Mouse (Mus musculus) liver, embryonic 15.5 days (tissue): Measurements from ENCODE around the gene Trmt1. TPM values are rescaled to one million over a fixed set of nuclear protein-coding genes. Genes with fewer than 3 reads are reported as not detected.

Source experiments
- ATAC-seq: fragments of 200-750 bp; cut with Nextera tagmentation; 2 replicates; pipeline ENCODE4 v1.8.0; 2017; ENCODE audit warnings: moderate number of reproducible peaks, mild to moderate bottlenecking, moderate library complexity; ENCODE audit not compliant: insufficient read depth
- H3K27ac ChIP-seq: fragments of 300-500 bp; sonication (generic); replicated peaks from 2 replicates; pipeline ENCODE4 v1.5.1; 2015; ENCODE audit warnings: mild to moderate bottlenecking, inconsistent platforms
- H3K27me3 ChIP-seq: fragments of 300-500 bp; sonication (generic); 2 replicates; pipeline ENCODE4 v1.6.1; 2015; ENCODE audit warnings: mild to moderate bottlenecking, inconsistent platforms
- H3K36me3 ChIP-seq: fragments of 300-500 bp; sonication (generic); replicated peaks from 2 replicates; pipeline ENCODE4 v1.6.1; 2015; ENCODE audit warnings: moderate library complexity, mild to moderate bottlenecking, inconsistent platforms
- H3K4me1 ChIP-seq: fragments of 300-500 bp; sonication (generic); replicated peaks from 2 replicates; pipeline ENCODE4 v1.6.1; 2015; ENCODE audit warnings: inconsistent platforms
- H3K4me2 ChIP-seq: fragments of 300-500 bp; sonication (generic); 2 replicates; pipeline ENCODE4 v1.6.1; 2015; ENCODE audit warnings: moderate library complexity, mild to moderate bottlenecking, inconsistent platforms
- H3K4me3 ChIP-seq: fragments of 300-500 bp; sonication (generic); replicated peaks from 2 replicates; pipeline ENCODE4 v1.5.1; 2015; ENCODE audit warnings: mild to moderate bottlenecking, inconsistent platforms
- H3K9ac ChIP-seq: fragments of 300-500 bp; sonication (generic); 2 replicates; pipeline ENCODE4 v1.6.1; 2015; ENCODE audit warnings: moderate library complexity, mild to moderate bottlenecking, inconsistent platforms
- H3K9me3 ChIP-seq: fragments of 300-500 bp; sonication (generic); replicated peaks from 2 replicates; pipeline ENCODE4 v1.6.1; 2016; ENCODE audit warnings: inconsistent platforms
- WGBS: fragments of 180-500 bp; shearing (Covaris S2); methylation state at CpG from one replicate; pipeline ENCODE4 v1.1.7; 2015; ENCODE audit warnings: mixed read lengths; ENCODE audit not compliant: insufficient replicate concordance; 5-methylcytosine and 5-hydroxymethylcytosine counted together
- polyA plus RNA-seq: library from polyadenylated mRNA; unstranded; fragments of >200 nt; fragmentation: Nextera tagmentation; extraction: Ambion mirVana; gene quantifications from 2 replicates; pipeline ENCODE4 v1.2.1, GENCODE M21; 2015

Gene Trmt1
- 27.9 and 36.1 TPM in 2 replicates for polyA plus RNA-seq

- Histone ChIP-seq H3K36me3 (peaks cover 35% of the 10 kb centered on the region), H3K9ac (peak within 1 kb of the TSS; percentile 98), H3K4me1 (peaks cover 74% of the 10 kb centered on the region), H3K27ac (peak within 1 kb of the TSS; percentile 93), H3K4me2 (peak within 1 kb of the TSS; percentile 91), H3K4me3 (peak within 1 kb of the TSS; percentile 98), H3K27me3 (no peaks in the 10 kb centered on the region), H3K9me3 (no peaks in the 10 kb centered on the region)
- ATAC-seq: 0 out of 2 replicates have a peak, but pooled peaks have one; percentile 4
- 5% methylated on average over 20 of the region's 20 CpGs for WGBS
Measured at GRCm38 (mm10) chr8:84686191-84687002, at the start of gene Trmt1. TSS of gene Trmt1 (plus strand) at chr8:84686307.

- Histone ChIP-seq H3K36me3 (no peaks in the 10 kb centered on the region), H3K9ac (peak overlapping the region; percentile 66; the same call in 1 of the 2 replicates), H3K4me2 (peak overlapping the region; percentile 93), H3K4me1 (peaks cover 21% of the 10 kb centered on the region), H3K27ac (no peak overlapping the region), H3K4me3 (peak overlapping the region; percentile 72), H3K27me3 (peaks cover 35% of the 10 kb centered on the region), H3K9me3 (no peaks in the 10 kb centered on the region)
- 32% methylated on average over 8 of the region's 8 CpGs for WGBS
- no peak for ATAC-seq
Measured at GRCm38 (mm10) chr8:84637946-84638554, 48.1 kb upstream of the Trmt1 start.

GRCm38 (mm10) chr8:84638555-84639161 lies 47.4 kb upstream of the Trmt1 start:
- Histone ChIP-seq H3K27me3 (peaks cover 30% of the 10 kb centered on the region), H3K4me1 (peaks cover 21% of the 10 kb centered on the region), H3K27ac (peak overlapping the region; percentile 59; the same call in 1 of the 2 replicates), H3K4me2 (peak overlapping the region; percentile 93), H3K36me3 (no peaks in the 10 kb centered on the region), H3K9me3 (no peaks in the 10 kb centered on the region), H3K9ac (peak overlapping the region; percentile 66; the same call in 1 of the 2 replicates), H3K4me3 (peak overlapping the region; percentile 72)
- ATAC-seq: no peak; the same call in 1 of the 2 replicates
- WGBS: under 1% methylated on average over 49 of the region's 52 CpGs

- peak overlapping the region; percentile 65; the same call in 1 of the 2 replicates for H3K27ac ChIP-seq
- H3K4me3 ChIP-seq: peak overlapping the region; percentile 72
- no peaks in the 10 kb centered on the region for H3K36me3 ChIP-seq
- ATAC-seq: peak; percentile 99
- no peaks in the 10 kb centered on the region for H3K9me3 ChIP-seq
- H3K4me1 ChIP-seq: peaks cover 21% of the 10 kb centered on the region
- H3K4me2 ChIP-seq: peak overlapping the region; percentile 93
- WGBS: under 1% methylated on average over 106 of the region's 106 CpGs
- peak overlapping the region; percentile 66 for H3K9ac ChIP-seq
- H3K27me3 ChIP-seq: peaks cover 30% of the 10 kb centered on the region
Measured at GRCm38 (mm10) chr8:84639162-84640009, 46.7 kb upstream of the Trmt1 start.

GRCm38 (mm10) chr8:84640010-84640588 lies 46.0 kb upstream of the Trmt1 start:
- H3K4me3 ChIP-seq: peak overlapping the region; percentile 72
- peaks cover 30% of the 10 kb centered on the region for H3K27me3 ChIP-seq
- H3K9me3 ChIP-seq: no peaks in the 10 kb centered on the region
- H3K9ac ChIP-seq: peak overlapping the region; percentile 41
- peaks cover 21% of the 10 kb centered on the region for H3K4me1 ChIP-seq
- peak overlapping the region; percentile 93 for H3K4me2 ChIP-seq
- no peak for ATAC-seq
- H3K36me3 ChIP-seq: no peaks in the 10 kb centered on the region
- H3K27ac ChIP-seq: 0 out of 2 replicates have a peak overlapping the region, but pooled peaks have one; percentile 65
- WGBS: 33% methylated on average over 9 of the region's 9 CpGs

- 0 out of 2 replicates have a peak overlapping the region, but pooled peaks have one; percentile 93 for H3K4me2 ChIP-seq
- H3K9ac ChIP-seq: no peak overlapping the region
- H3K4me1 ChIP-seq: peaks cover 21% of the 10 kb centered on the region
- 69% methylated on average over 6 of the region's 7 CpGs for WGBS
- H3K27me3 ChIP-seq: peaks cover 28% of the 10 kb centered on the region
- no peak overlapping the region for H3K27ac ChIP-seq
- H3K9me3 ChIP-seq: no peaks in the 10 kb centered on the region
- 0 out of 2 replicates have a peak overlapping the region, but pooled peaks have one; percentile 72 for H3K4me3 ChIP-seq
- no peaks in the 10 kb centered on the region for H3K36me3 ChIP-seq
- ATAC-seq: no peak
Measured at GRCm38 (mm10) chr8:84640617-84641294, 45.4 kb upstream of the Trmt1 start.

- 15% methylated on average over 1 of the region's 1 CpGs for WGBS
- Histone ChIP-seq H3K9ac (no peak overlapping the region), H3K4me2 (no peak overlapping the region), H3K27me3 (peaks cover 18% of the 10 kb centered on the region), H3K27ac (no peak overlapping the region), H3K4me3 (no peak overlapping the region), H3K9me3 (no peaks in the 10 kb centered on the region), H3K36me3 (no peaks in the 10 kb centered on the region), H3K4me1 (peaks cover 21% of the 10 kb centered on the region)
- no peak for ATAC-seq
Measured at GRCm38 (mm10) chr8:84641578-84642361, 44.3 kb upstream of the Trmt1 start.

GRCm38 (mm10) chr8:84643019-84643418 lies 43.1 kb upstream of the Trmt1 start:
- H3K27me3 ChIP-seq: peaks cover 5% of the 10 kb centered on the region
- H3K4me1 ChIP-seq: peaks cover 29% of the 10 kb centered on the region
- no peak for ATAC-seq
- no peak overlapping the region for H3K27ac ChIP-seq
- 65% methylated on average over 5 of the region's 5 CpGs for WGBS
- no peak overlapping the region for H3K4me2 ChIP-seq
- H3K36me3 ChIP-seq: no peaks in the 10 kb centered on the region
- no peak overlapping the region for H3K4me3 ChIP-seq
- no peak overlapping the region for H3K9ac ChIP-seq
- no peaks in the 10 kb centered on the region for H3K9me3 ChIP-seq

GRCm38 (mm10) chr8:84646800-84647199 lies 39.3 kb upstream of the Trmt1 start:
- H3K36me3 ChIP-seq: no peaks in the 10 kb centered on the region
- no peak overlapping the region for H3K4me3 ChIP-seq
- no peaks in the 10 kb centered on the region for H3K27me3 ChIP-seq
- peak overlapping the region; percentile 53; the same call in 1 of the 2 replicates for H3K4me2 ChIP-seq
- whole genome bisulfite sequencing: 46% methylated on average over 6 of the region's 6 CpGs
- no peak overlapping the region for H3K27ac ChIP-seq
- H3K9ac ChIP-seq: no peak overlapping the region
- ATAC-seq: no peak
- peaks cover 17% of the 10 kb centered on the region for H3K4me1 ChIP-seq
- H3K9me3 ChIP-seq: no peaks in the 10 kb centered on the region
